Mouse (Mus musculus): ENCODE measurements around the gene Klhdc2.
A peak's percentile ranks its signal among the peaks of the same experiment; 100 is the strongest.

Gene Klhdc2

DNA sequence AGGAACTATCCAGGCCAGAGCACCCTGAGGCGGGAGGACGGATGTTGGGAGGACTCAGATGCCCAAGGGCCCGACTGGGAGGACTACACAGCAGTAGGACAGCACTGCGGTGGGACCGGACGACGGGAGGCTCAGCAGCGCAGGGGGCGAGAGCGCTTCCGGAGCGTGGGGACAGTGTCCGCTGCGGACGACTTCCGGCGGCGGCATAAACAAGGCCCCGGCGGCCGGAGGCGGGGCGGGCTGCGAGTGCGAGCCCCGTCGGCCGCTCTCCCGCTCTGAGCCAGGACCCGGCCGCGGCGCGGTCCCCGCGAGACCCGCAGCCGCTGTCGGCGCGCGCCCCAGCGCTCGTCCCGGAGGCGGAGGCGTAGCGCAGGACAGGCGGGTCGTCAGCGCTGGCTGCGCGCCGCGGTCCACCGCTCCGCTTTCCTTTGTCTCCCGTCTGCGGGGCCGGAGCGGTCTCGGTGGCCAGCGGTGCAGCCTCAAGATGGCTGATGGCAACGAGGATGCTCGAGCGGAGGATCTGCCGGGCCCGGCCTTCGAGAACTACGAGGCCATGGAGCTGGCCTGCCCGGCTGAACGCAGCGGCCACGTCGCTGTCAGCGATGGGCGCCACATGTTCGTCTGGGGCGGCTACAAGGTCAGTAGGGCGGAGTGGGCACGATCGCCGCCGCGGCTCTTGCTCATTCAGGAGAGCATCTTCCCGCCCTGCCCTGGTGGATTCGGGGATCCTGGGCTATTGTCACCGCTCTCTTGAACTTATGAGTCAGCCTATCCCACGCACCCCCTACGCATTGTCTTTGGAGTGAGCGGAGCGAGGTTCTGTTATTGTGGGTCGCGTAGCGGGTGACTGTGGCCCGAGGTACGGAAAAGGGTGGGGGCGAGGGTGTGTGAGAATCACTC lies at the start of gene Klhdc2:
Gene Klhdc2 (plus strand): TSS at position 171 of the 900 bp plus-strand sequence.
- DNase-seq (ENCODE audit: low spot score), result peak; percentile 88

DNA sequence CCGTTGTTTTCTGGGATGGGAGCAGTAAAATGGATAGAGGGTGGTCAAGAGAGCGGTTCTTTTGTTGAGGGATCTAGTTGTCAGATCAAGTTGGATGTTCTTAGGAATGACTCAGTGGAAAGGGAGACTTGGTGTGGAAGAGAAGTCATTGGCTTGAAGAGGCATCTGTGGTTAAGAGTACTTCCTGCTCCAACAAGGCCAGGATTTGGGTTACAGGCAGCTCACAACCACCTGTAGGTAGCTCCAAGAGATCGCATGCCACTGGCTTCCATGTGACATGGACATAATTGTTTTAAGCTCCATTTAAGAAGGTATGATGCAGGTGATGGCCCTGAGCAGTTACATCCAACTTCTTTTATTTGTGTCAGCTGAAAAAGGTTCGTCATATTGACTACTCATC lies 46.7 kb upstream of the Klhdc2 start:
- DNase-seq (ENCODE audit: low spot score), result no peak

DNA sequence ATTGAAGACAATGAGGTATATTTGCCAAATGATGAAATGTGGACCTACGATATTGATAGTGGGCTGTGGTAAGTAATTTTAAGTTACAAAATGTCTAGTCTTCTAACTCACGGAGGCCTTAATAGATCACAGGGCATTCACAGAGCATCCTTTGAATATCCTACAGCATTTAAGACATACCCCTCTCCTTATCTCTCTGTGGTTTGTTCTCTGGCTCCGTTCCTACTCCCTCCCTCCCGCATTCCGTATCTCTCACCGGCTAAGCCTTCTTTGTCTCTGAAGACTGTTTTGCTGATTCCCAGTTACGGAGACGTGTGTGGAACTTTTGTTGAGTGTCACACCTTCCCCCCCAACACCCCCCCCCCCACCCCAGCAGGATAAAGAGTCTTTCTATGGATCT lies 45.7 kb upstream of the Klhdc2 start:
- DNase-seq (ENCODE audit: low spot score), result no peak

DNA sequence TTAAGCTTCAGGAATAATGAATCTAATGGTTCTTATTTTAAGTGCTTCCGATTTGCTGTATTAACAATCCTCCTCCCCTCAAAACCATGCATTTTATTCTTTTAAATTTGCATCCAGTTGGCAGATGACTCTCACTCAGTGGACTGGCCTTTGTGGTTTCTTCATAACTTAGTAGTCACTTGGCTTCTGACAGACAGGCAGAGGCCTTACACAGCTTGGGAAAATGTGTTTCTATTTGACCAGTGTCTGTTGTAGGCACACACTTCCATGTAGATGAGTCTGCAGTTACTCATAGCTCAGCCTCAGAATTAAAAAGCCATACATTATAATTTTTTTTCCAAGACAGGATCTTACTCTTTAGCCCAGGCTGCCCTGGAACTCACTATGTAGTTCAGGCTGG lies 42.7 kb upstream of the Klhdc2 start:
- DNase-seq (ENCODE audit: low spot score), result no peak

DNA sequence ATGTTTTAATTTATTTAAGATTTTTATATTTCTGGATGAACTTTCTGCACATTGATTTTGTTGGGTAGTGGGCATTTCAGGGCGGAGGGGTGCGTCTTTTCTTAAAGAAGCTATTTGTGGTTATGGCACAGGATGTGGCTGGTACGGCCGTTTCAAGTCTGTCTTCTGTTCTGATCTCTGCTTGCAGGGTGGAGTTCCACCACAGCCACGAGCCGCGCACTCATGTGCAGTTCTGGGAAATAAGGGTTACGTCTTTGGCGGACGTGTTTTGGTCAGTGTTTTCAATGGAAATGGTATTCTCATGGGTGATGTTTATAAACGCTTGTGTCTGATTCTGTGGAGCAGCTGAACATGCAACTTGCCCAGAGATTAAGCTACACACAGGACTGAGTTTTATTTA lies 38.6 kb upstream of the Klhdc2 start:
- no peak for DNase-seq (ENCODE audit: low spot score)

DNA sequence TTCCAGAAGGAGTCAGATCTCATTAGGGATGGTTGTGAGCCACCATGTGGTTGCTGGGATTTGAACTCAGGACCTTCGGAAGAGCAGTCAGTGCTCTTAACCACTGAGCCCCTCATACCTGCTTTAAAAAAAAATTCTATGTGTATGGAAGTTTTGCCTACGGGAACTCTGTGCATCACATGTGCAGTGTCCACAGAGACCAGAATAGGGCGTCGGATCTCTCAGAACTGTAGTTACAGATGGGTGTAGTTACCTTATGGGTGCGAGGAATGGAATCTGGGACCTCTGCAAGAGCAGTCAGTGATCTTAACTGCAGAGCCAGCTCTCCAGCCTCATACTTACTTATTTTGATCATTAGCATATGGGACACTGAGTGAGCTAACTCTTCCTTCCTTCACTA lies 34.2 kb upstream of the Klhdc2 start:
- DNase-seq (ENCODE audit: low spot score), result no peak

DNA sequence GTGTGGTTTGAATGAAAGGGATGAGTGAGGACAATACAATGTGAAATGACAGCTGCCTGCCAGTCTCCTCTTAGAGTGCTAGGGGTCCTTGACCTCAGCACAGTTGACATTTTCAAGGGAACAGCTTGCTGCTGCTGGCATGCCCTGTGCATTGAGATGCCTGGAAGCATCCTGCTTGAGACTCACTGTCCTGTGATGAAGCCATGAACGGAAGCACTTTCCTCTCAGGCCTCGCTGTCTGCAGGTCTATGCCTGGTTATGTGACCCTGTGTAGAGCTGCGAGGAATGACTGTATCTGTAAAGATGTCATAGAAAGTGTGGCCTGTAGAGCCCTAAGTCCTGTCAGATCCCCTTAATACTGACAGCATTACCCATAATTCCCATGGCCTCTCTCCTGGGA lies 31.4 kb upstream of the Klhdc2 start:
- no peak for DNase-seq (ENCODE audit: low spot score)

DNA sequence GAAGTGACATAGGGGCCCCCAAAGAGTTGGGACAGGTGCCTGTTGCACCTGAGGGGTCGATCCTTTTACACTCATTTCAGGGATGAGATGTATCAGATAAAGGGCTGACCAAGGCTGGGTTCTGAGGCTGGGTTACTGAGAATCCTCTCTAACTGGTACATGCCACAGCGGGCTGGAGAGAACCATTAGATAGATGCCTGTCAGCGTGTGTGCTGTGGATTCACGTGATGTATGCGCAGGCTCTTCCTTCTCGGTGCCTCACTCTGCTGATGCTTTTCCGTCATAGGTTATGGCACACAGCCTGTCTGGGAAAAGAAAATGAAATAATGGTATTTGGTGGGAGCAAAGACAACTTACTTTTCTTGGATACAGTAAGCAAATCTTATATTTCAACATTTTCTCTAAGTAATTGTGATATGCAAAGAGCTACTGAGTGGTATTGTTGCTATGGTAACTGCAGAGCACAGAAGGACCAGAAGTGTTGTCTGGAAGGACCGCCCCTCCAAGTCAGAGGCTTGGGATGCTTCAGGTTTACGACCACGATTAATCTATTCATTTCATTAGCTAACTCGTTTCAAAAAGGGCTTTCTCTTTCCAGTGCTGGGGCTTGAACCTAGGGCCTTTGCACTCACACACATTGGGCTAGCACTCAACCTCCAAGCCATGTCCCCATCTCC lies 28.4 kb upstream of the Klhdc2 start:
- no peak for DNase-seq (ENCODE audit: low spot score)

DNA sequence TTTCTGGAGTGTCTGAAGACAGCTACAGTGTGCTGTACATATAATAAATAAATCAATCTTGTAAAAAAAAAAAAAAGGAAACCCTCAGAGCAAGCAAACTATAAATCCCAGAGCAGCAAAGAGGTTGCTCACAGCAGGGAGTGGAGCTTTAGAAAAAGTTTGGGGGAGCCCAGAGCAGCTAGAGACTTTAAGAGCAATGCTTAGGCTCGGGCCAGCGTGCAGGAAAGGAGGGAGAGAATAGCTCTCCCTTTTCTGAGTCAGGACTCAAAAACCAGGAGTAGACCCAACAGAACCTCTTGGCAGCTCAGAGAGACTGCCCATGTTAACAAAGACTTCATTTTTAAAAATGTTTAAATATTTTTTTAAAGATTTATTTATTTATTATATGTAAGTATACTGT lies 27.5 kb upstream of the Klhdc2 start:
- no peak for DNase-seq (ENCODE audit: low spot score)

DNA sequence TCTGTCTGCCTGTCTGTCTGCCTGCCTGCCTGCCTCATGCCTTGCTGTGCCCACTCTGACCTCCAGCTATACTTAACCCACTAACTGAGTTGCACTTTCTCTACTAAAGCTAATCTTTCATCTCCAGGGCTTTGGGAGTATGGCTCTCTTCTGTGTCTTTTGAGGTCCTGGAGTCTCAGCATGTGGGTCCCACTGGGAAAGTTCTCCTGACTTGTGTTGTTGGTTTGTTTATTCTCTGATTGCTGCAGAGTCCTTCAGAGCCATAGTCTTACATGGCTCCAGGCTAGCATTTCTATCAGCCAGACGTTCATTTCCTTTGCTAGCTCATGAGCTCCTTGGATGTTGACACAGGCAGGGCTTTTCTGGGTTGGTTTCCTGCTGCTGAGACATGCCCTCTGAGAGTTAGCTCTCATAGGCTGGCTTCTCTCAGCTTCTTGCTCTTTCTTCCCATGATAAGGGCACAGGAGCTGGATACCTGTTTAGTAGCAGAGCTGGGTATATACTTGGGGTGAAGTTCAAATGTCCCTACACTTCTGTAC lies 16.5 kb upstream of the Klhdc2 start:
- no peak for DNase-seq (ENCODE audit: low spot score)

DNA sequence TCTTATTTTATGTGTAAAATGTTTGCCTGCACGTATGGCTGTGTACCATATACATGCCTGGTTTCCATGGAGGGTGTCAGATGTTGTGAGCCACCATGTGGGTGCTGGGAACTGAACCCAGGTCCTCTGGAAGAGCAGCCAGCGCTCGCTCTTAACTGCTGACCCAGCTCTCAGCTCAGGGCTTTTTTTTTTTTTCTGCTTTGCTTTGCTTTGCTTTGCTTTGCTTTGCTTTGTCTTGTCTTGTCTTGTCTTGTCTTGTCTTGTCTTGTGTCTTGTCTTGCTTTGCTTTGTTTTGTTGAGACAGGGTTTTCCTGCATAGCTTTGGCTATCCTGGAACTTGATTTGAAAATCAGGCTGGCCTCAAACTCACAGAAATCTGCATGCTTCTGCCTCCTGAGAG lies 15.6 kb upstream of the Klhdc2 start:
- no peak for DNase-seq (ENCODE audit: low spot score)

DNA sequence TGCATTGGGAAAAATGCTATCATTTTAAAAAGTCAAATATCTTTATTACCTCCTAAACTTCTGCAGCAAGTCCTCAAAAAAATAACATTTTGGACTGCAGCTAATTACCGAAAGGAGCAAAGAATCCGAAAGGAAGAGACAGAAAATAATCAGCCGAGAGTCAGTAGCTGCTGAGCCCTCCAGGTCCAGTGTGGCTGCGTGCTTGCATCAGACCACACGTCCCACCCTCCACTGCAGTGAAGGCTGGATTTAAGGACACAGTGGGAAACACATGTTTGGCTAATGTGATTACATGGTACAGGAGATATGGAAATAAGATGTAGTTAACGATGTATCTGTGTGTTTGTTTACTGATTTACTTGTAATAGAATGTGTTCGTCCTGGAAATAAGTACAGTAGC lies 13.3 kb upstream of the Klhdc2 start:
- DNase-seq (ENCODE audit: low spot score), result no peak

DNA sequence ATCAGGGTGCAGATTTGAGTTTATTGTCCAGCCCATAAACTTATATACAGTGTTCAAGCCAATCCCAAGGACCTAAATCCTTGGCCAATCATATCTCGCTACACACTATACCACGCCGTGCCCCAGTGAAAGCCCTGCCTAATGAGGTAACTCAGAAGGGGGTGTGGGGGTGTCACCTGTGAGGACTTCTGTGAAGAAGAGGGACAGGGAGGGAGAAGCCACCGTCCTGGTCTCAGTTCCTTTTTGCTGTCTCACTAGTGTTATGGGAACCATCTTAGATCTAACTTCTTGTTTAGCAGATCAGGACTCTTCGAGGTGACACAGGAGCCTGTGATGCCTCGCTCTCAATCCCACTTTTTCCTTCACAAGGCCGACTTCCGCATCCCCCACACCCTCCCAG lies 8.9 kb upstream of the Klhdc2 start:
- no peak for DNase-seq (ENCODE audit: low spot score)

DNA sequence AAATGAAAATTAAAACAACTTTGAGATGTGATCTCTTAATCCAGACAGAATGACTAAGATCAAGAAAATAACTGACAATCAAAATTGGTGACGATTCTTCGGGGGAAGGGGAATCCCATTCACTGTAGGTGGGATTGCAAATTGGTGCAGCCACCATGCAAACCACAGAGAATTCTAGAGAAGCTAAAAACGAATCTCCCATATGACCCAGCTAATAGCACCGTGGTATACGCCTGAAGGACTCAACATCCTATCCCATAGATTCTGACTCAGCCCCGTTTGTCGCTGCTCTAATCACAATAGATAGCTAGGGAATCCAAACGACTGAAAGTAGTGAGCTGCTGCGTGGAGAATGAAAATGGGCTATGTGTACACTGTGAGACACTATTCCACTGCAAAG lies 7.8 kb upstream of the Klhdc2 start:
- no peak for DNase-seq (ENCODE audit: low spot score)

DNA sequence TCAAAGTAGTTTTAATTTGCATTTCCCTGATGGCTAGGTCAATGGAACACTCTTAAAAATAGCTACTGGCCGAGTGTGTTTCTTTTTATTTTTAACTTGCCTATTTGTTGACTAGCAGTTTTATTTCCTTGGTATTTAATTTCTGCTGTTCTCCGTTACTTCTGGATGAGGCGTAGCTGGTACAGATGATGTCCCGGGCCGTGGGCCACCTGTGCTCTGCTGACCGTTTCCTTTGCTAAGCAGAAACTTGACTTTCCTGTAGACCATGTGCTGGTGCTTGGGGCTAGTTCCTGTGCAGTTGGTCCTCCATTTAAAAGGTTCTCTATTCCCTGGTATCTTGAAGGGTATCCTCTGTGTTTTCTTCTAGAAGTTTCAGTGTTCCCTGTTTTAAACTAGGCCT lies 4.1 kb upstream of the Klhdc2 start:
- DNase-seq (ENCODE audit: low spot score), result no peak

DNA sequence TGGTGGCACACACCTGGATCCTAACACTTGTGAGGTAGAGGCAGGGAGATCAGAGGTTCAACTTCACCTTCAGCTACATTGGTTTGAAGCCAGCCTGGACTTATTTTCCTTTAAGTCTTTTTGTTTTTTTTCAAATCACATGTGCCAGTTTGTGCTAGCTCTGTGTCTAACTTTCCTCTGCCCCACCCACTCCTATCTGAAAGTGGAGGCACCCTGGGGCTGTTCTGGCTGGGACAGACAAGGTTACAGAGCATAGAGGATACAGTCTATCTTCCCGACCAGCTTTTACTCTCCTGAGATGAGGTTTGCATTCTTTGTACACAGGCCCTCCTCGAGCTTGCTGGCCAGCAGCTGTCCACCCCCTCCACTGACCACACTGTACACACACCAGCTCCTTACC lies 2.7 kb upstream of the Klhdc2 start:
- DNase-seq (ENCODE audit: low spot score), result no peak

DNA sequence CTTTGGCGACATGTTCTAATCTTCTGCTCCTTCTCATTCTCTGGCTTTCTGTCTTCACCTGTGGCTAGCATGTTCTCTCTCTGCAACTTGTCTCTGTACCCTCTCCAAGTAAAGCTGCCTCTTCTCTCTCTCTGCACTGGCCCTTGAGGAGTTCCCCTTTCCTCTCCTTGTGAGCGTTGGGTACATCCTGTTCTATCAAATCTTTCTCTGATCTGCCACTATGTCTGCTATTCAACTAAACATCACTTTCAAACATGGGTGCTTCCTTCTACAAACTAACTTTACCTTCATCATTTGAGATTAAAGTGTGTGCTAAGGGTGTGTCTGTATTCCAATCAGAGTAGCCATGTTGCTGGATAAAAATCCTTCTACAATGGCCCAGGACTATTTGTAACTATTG lies 1.5 kb upstream of the Klhdc2 start:
- DNase-seq (ENCODE audit: low spot score), result no peak

DNA sequence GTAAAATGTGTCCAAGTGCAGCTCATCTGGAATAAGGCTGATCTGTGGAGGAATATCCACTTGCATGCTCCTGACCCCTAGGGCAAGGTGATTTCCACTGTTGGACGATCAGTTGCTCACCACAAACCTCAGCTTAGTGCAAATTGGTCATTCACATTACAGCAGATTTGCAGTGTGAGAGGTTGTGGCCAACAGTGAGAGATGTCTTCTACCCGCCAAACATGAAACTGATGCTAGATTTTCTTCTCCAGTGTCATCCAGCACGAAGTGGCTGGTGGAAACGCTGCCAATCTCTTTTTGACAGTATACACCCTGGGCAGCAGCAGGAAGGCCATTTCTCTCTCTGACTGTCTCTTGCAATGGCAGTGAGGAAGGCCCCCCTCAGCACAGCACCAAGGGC lies 830 bp upstream of the Klhdc2 start:
- no peak for DNase-seq (ENCODE audit: low spot score)

DNA sequence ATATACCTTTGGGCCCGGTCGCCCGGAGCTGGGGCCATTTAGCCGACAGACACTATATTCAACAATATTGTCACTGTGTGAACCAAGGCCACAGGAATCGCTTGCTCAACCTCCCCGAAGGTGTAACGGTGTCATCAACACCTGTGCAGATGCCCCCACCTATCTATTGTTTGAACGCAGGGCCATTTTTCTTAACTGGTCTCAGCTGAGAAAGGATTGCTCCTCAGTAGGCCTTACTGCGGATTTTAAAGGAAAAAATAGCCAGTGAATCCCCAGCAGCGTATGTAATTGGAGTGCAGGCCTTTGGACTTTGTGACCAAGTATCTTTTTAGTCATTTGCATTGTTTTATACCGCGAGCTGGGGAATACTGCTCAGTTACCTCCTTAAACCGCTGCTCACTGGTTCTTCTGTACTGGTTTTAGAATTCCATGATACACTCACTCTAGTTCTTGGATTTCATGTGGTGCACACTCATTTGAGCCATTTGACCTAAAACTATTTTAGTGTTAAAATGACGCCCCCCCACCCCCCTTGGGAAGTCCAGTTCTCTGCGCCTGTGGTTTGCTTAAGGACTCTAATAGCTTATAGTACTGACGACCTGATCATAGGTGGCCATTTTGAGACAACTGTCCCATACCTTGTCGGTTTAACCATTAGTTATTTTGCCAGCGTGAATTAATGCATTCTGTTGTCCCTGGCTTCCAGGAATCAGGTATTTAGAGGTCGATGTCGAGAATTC lies 1.1 kb downstream of the Klhdc2 start:
- no peak for DNase-seq (ENCODE audit: low spot score)

DNA sequence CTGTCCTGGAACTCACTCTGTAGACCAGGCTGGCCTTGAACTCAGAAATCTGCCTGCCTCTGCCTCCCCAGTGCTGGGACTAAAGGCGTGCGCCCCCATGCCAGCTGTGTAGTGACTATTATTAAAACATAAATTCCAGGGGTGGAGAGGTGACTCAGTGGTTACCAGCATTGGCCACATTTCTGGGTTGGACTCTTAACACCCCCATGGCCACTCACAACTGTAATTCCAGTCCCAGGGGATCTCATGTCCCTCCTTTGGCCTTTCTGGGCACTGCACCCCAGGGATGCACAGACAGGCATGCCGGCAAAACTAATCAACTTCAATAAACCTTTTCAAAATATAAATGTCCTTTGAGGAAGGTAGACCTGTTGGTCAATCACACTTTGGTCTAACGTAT lies 1.8 kb downstream of the Klhdc2 start:
- DNase-seq (ENCODE audit: low spot score), result no peak

DNA sequence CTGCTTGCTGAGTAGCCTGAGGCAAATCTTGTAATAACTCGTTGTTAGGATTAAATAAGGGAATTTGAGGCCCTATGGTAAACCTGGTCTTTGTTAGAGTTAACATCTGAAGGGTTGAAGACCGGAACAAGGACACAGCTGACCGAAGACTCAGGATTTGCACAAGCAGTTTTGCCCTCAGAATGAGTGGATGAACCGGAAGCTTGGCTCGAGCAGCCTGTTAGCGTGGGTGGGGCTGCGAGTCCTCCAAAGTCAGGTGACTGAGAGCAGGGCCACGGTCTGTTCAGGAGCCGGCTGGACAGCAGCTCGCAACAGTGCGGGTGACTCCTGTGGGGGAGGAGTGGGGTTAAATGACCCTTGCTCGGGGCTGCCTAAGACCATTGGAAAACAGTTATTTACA lies 2.8 kb downstream of the Klhdc2 start:
- DNase-seq (ENCODE audit: low spot score), result peak; percentile 43

DNA sequence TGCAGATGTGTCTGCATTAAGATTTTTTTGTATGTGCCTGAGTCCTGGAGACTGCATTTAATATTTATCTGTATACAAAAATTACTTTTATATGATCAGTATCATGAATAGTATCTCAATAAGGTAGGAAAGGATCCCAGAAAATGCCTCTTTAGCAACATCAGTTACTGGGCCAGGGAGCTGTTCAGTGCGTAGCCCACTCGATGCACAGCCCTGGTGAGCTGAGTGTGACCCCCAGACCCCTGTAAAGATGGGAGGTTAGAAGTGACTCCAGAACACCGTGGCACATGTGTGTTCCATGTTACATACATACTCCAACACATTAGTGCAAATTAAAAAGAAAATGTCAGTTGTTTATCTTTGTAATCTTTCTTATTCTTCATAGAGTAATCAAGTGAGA lies 3.4 kb downstream of the Klhdc2 start:
- DNase-seq (ENCODE audit: low spot score), result no peak

DNA sequence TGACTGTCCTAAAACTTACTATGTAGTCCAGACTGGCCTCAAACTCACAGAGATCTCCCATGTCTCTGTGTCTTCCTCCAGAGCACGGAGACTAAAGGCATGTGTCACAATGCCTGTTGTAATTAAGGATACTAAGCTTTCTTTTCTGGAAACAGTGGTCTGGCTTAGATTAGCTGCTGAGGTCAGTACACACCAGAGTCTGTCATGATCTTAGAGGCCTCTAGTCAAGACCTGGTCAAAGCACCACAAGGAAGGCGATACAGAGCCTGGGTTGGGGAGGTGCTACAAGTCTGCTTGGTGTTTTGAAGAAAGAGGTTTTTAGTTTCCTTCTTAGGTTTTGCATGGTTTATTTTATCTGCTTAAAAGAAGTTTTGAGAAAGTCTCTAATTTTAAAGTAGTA lies 3.9 kb downstream of the Klhdc2 start:
- DNase-seq (ENCODE audit: low spot score), result no peak

Data from ovary, postnatal 36 days (tissue).